Mouse (Mus musculus) cortical plate, adult 2 months (tissue): Measurements from ENCODE around the gene Plpp7.

Experiments used
- CTCF ChIP-seq: fragments of 200-500 bp; IDR thresholded peaks from 2 replicates; pipeline ENCODE4 v1.5.1; 2011; ENCODE audit warnings: mild to moderate bottlenecking, control low read depth, low read length; ENCODE audit not compliant: insufficient read depth; ENCODE audit errors: extremely low read depth
- POLR2A ChIP-seq: fragments of 200-500 bp; IDR thresholded peaks from 2 replicates; pipeline ENCODE4 v1.6.1; 2011; ENCODE audit warnings: mild to moderate bottlenecking, low read length, control low read depth; ENCODE audit not compliant: insufficient read depth; ENCODE audit errors: extremely low read depth

GRCm38 (mm10) chr2:32131205-32131834 lies 36.0 kb downstream of the Plpp7 start:
- TF ChIP-seq CTCF (no peak), POLR2A (no peak)
